Mouse (Mus musculus): ENCODE measurements around the gene Tmem183a. TPM values are rescaled to one million over a fixed set of nuclear protein-coding genes. Genes with fewer than 3 reads are reported as not detected.

Gene Tmem183a
- polyA plus RNA-seq, 1 experiment from 2014 or later, result 117 TPM

GRCm38 (mm10) chr1:134320691-134321301, 41.0 kb downstream of the Tmem183a start:
- no peak overlapping the region for H3K9ac ChIP-seq (ENCODE audit: low read length)
- ATAC-seq (ENCODE audit: insufficient number of reproducible peaks, low FRiP score, low TSS enrichment, low read depth) (peak; percentile 56), DNase-seq (ENCODE audit: low spot score) (no peak)
- H3K36me3 ChIP-seq (ENCODE audit: control insufficient read depth, insufficient read depth, low read length), result no peaks in the 10 kb centered on the region
- no peaks in the 10 kb centered on the region for H3K27me3 ChIP-seq (ENCODE audit: control insufficient read depth, insufficient read depth, low read length)
- no peak overlapping the region for H3K4me3 ChIP-seq (ENCODE audit: low read depth, low read length)
- whole genome bisulfite sequencing, result 50% methylated on average over 14 of the region's 14 CpGs
- no peaks in the 10 kb centered on the region for H3K9me3 ChIP-seq (ENCODE audit: control insufficient read depth, low read length)
- H3K27ac ChIP-seq (replicated peaks; ENCODE audit: low read depth, low read length), result no peak overlapping the region
- peaks cover 5% of the 10 kb centered on the region; the same call in 1 of the 2 replicates for H3K4me1 ChIP-seq (ENCODE audit: control insufficient read depth, insufficient read depth, low read length)
- no peak overlapping the region for H3K4me2 ChIP-seq (ENCODE audit: low read depth, severe bottlenecking)

GRCm38 (mm10) chr1:134318261-134318660, 43.5 kb downstream of the Tmem183a start:
- Histone ChIP-seq H3K27me3 (ENCODE audit: control insufficient read depth, insufficient read depth, low read length) (no peaks in the 10 kb centered on the region), H3K27ac (replicated peaks; ENCODE audit: low read depth, low read length) (no peak overlapping the region), H3K4me1 (ENCODE audit: control insufficient read depth, insufficient read depth, low read length) (peaks cover 5% of the 10 kb centered on the region; the same call in 1 of the 2 replicates), H3K36me3 (ENCODE audit: control insufficient read depth, insufficient read depth, low read length) (no peaks in the 10 kb centered on the region), H3K4me2 (ENCODE audit: low read depth, severe bottlenecking) (no peak overlapping the region), H3K9ac (ENCODE audit: low read length) (no peak overlapping the region), H3K4me3 (ENCODE audit: low read depth, low read length) (no peak overlapping the region), H3K9me3 (ENCODE audit: control insufficient read depth, low read length) (no peaks in the 10 kb centered on the region)
- WGBS, result 85% methylated on average over 5 of the region's 5 CpGs
- DNase-seq (ENCODE audit: low spot score) (no peak), ATAC-seq (ENCODE audit: insufficient number of reproducible peaks, low FRiP score, low TSS enrichment, low read depth) (no peak)

DNA sequence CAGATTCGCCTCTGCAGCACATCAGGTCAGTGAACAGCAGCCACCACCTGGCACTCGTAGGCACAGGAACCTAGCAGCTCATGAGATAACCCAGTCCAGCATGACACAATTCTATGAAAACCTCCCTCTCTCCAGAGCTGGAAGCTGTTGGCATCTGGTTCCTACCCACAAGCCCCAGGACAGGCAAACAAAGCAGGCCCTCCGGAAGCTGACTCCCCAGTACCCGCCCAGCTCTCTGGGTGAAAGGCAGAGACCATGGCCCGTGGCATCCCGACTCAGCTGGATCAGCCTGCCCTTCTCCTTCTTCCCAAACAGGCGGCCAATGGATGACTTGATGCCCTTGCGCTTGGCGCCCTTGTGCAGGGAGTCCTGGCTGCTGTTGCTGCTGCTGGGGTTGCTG, 45.4 kb downstream of the Tmem183a start:
- no peak overlapping the region for H3K4me2 ChIP-seq (ENCODE audit: low read depth, severe bottlenecking)
- WGBS, result 89% methylated on average over 9 of the region's 9 CpGs
- ATAC-seq (ENCODE audit: insufficient number of reproducible peaks, low FRiP score, low TSS enrichment, low read depth) (no peak), DNase-seq (ENCODE audit: low spot score) (no peak)
- no peak overlapping the region for H3K27ac ChIP-seq (replicated peaks; ENCODE audit: low read depth, low read length)
- peaks cover 5% of the 10 kb centered on the region; the same call in 1 of the 2 replicates for H3K4me1 ChIP-seq (ENCODE audit: control insufficient read depth, insufficient read depth, low read length)
- H3K9ac ChIP-seq (ENCODE audit: low read length), result no peak overlapping the region
- no peaks in the 10 kb centered on the region for H3K36me3 ChIP-seq (ENCODE audit: control insufficient read depth, insufficient read depth, low read length)
- no peak overlapping the region for H3K4me3 ChIP-seq (ENCODE audit: low read depth, low read length)
- no peaks in the 10 kb centered on the region for H3K27me3 ChIP-seq (ENCODE audit: control insufficient read depth, insufficient read depth, low read length)
- no peaks in the 10 kb centered on the region for H3K9me3 ChIP-seq (ENCODE audit: control insufficient read depth, low read length)

GRCm38 (mm10) chr1:134315181-134315580, 46.6 kb downstream of the Tmem183a start:
- Histone ChIP-seq H3K27ac (replicated peaks; ENCODE audit: low read depth, low read length) (no peak overlapping the region), H3K4me1 (ENCODE audit: control insufficient read depth, insufficient read depth, low read length) (no peaks in the 10 kb centered on the region), H3K4me2 (ENCODE audit: low read depth, severe bottlenecking) (no peak overlapping the region), H3K36me3 (ENCODE audit: control insufficient read depth, insufficient read depth, low read length) (no peaks in the 10 kb centered on the region), H3K27me3 (ENCODE audit: control insufficient read depth, insufficient read depth, low read length) (no peaks in the 10 kb centered on the region), H3K9ac (ENCODE audit: low read length) (no peak overlapping the region), H3K4me3 (ENCODE audit: low read depth, low read length) (no peak overlapping the region), H3K9me3 (ENCODE audit: control insufficient read depth, low read length) (no peaks in the 10 kb centered on the region)
- DNase-seq (ENCODE audit: low spot score) (no peak), ATAC-seq (ENCODE audit: insufficient number of reproducible peaks, low FRiP score, low TSS enrichment, low read depth) (no peak)
- WGBS, result 84% methylated on average over 5 of the region's 5 CpGs

DNA sequence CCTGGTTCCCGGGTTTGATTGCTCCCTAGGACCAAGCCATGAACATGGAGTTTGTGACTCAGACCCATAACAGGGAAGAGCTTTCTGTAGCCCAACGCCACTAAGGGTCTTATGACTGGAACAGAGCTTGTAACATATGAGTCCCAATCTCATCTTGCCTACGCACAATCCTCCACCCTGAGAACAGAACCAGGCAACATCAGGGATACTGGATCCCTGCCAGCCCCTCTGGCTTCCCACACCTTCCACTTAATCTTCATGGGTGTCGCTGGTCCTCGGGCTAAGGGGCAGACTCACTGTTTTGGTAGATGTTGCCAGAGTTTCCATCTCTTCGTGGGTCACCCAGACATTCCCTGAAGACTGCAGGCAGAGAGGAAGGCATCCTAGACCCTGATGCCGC, 50.0 kb downstream of the Tmem183a start:
- H3K4me2 ChIP-seq (ENCODE audit: low read depth, severe bottlenecking), result no peak overlapping the region
- no peaks in the 10 kb centered on the region for H3K9me3 ChIP-seq (ENCODE audit: control insufficient read depth, low read length)
- no peaks in the 10 kb centered on the region for H3K27me3 ChIP-seq (ENCODE audit: control insufficient read depth, insufficient read depth, low read length)
- H3K4me1 ChIP-seq (ENCODE audit: control insufficient read depth, insufficient read depth, low read length), result no peaks in the 10 kb centered on the region
- no peak overlapping the region for H3K4me3 ChIP-seq (ENCODE audit: low read depth, low read length)
- 95% methylated on average over 7 of the region's 7 CpGs for WGBS
- H3K9ac ChIP-seq (ENCODE audit: low read length), result no peak overlapping the region
- H3K36me3 ChIP-seq (ENCODE audit: control insufficient read depth, insufficient read depth, low read length), result no peaks in the 10 kb centered on the region
- ATAC-seq (ENCODE audit: insufficient number of reproducible peaks, low FRiP score, low TSS enrichment, low read depth) (no peak), DNase-seq (ENCODE audit: low spot score) (no peak)
- H3K27ac ChIP-seq (replicated peaks; ENCODE audit: low read depth, low read length), result no peak overlapping the region

DNA sequence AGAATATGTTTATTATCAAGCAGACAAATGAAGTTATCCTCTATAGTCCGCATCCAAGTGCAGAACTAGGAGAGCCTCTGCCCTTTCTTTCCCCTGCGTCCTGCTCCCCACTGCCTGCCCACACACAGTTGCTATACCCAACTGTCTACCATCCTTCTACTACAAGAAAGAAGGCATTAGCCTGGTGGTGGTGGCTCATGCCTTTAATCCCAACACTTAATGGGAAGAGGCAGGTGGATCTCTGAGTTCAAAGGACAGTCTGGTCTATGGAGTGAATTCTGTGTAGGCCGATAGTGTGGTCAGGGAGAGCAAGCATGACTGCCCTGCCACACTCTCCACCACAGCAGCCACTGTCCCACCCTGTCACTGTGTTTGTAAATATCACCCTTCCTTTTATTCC, 51.0 kb downstream of the Tmem183a start:
- 92% methylated on average over 3 of the region's 3 CpGs for WGBS

GRCm38 (mm10) chr1:134310291-134310690, 51.5 kb downstream of the Tmem183a start:
- WGBS, result 93% methylated on average over 2 of the region's 2 CpGs
- no peak overlapping the region for H3K4me2 ChIP-seq (ENCODE audit: low read depth, severe bottlenecking)
- no peak for DNase-seq (ENCODE audit: low spot score)
- no peak overlapping the region for H3K27ac ChIP-seq (replicated peaks; ENCODE audit: low read depth, low read length)
- no peaks in the 10 kb centered on the region for H3K4me1 ChIP-seq (ENCODE audit: control insufficient read depth, insufficient read depth, low read length)
- no peaks in the 10 kb centered on the region for H3K9me3 ChIP-seq (ENCODE audit: control insufficient read depth, low read length)
- H3K27me3 ChIP-seq (ENCODE audit: control insufficient read depth, insufficient read depth, low read length), result no peaks in the 10 kb centered on the region
- no peak overlapping the region for H3K9ac ChIP-seq (ENCODE audit: low read length)
- H3K4me3 ChIP-seq (ENCODE audit: low read depth, low read length), result no peak overlapping the region
- no peak for ATAC-seq (ENCODE audit: insufficient number of reproducible peaks, low FRiP score, low TSS enrichment, low read depth)
- no peaks in the 10 kb centered on the region for H3K36me3 ChIP-seq (ENCODE audit: control insufficient read depth, insufficient read depth, low read length)

More for the DNA sequence above, 51.0 kb downstream of the Tmem183a start:
- Histone ChIP-seq H3K9me3 (ENCODE audit: control insufficient read depth, low read length) (no peaks in the 10 kb centered on the region), H3K27me3 (ENCODE audit: control insufficient read depth, insufficient read depth, low read length) (no peaks in the 10 kb centered on the region), H3K4me1 (ENCODE audit: control insufficient read depth, insufficient read depth, low read length) (no peaks in the 10 kb centered on the region), H3K27ac (replicated peaks; ENCODE audit: low read depth, low read length) (no peak overlapping the region), H3K4me3 (ENCODE audit: low read depth, low read length) (no peak overlapping the region), H3K36me3 (ENCODE audit: control insufficient read depth, insufficient read depth, low read length) (no peaks in the 10 kb centered on the region), H3K9ac (ENCODE audit: low read length) (no peak overlapping the region), H3K4me2 (ENCODE audit: low read depth, severe bottlenecking) (no peak overlapping the region)
- no peak for DNase-seq (ENCODE audit: low spot score)
- no peak for ATAC-seq (ENCODE audit: insufficient number of reproducible peaks, low FRiP score, low TSS enrichment, low read depth)

- Histone ChIP-seq H3K9me3 (ENCODE audit: control insufficient read depth, low read length) (no peaks in the 10 kb centered on the region), H3K27ac (replicated peaks; ENCODE audit: low read depth, low read length) (no peak overlapping the region), H3K36me3 (ENCODE audit: control insufficient read depth, insufficient read depth, low read length) (no peaks in the 10 kb centered on the region), H3K4me2 (ENCODE audit: low read depth, severe bottlenecking) (no peak overlapping the region), H3K9ac (ENCODE audit: low read length) (no peak overlapping the region), H3K4me1 (ENCODE audit: control insufficient read depth, insufficient read depth, low read length) (no peaks in the 10 kb centered on the region), H3K4me3 (ENCODE audit: low read depth, low read length) (no peak overlapping the region), H3K27me3 (ENCODE audit: control insufficient read depth, insufficient read depth, low read length) (no peaks in the 10 kb centered on the region)
- ATAC-seq (ENCODE audit: insufficient number of reproducible peaks, low FRiP score, low TSS enrichment, low read depth), result peak; percentile 51; the same call in 1 of the 2 replicates
- DNase-seq (ENCODE audit: low spot score), result no peak
- 74% methylated on average over 10 of the region's 10 CpGs for WGBS
Measured at GRCm38 (mm10) chr1:134307409-134307808, 54.4 kb downstream of the Tmem183a start.

- DNase-seq (ENCODE audit: low spot score) (no peak), ATAC-seq (ENCODE audit: insufficient number of reproducible peaks, low FRiP score, low TSS enrichment, low read depth) (no peak)
- Histone ChIP-seq H3K4me3 (ENCODE audit: low read depth, low read length) (no peak overlapping the region), H3K36me3 (ENCODE audit: control insufficient read depth, insufficient read depth, low read length) (no peaks in the 10 kb centered on the region), H3K4me1 (ENCODE audit: control insufficient read depth, insufficient read depth, low read length) (no peaks in the 10 kb centered on the region), H3K27me3 (ENCODE audit: control insufficient read depth, insufficient read depth, low read length) (peaks cover 3% of the 10 kb centered on the region), H3K4me2 (ENCODE audit: low read depth, severe bottlenecking) (no peak overlapping the region), H3K27ac (replicated peaks; ENCODE audit: low read depth, low read length) (no peak overlapping the region), H3K9ac (ENCODE audit: low read length) (no peak overlapping the region), H3K9me3 (ENCODE audit: control insufficient read depth, low read length) (no peaks in the 10 kb centered on the region)
- WGBS, result 95% methylated on average over 9 of the region's 9 CpGs
Measured at GRCm38 (mm10) chr1:134304940-134305339, 56.8 kb downstream of the Tmem183a start.
